Mouse (Mus musculus) skeletal muscle tissue, adult 2 months (tissue): ENCODE data around the gene Mrpl12.

Source experiments
- DNase-seq: peaks from one replicate; pipeline ENCODE4 v3.0.0-alpha.2; 2012; ENCODE audit warnings: low read depth, low spot score

Mrpl12 gene

GRCm38 (mm10) chr11:120472052-120472451 lies 12.4 kb upstream of the Mrpl12 start:
- no peak for DNase-seq

DNA sequence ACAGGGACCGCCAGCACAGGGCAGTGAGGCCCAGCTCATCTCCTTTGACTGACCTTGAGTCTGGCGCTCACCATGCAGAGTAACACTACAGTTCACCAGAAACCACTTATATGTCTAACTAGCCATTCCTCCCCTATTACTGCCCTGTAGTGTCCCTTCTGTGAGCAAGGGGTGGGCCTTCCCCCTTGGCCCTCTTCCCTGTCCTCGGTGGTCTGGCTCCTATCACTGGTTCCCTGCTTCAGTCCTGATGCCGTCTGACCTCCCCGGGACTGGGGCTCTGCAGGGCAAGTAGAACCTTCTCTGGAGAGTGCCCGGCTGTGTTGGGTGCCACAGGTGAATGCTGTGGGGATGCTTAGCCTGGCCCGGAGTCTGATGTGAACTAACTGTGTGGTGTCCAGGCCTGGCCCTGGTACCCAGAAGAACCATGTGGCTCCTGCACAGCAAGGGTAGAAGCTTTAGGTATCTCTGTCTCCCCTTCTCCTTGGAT lies 922 bp upstream of the Mrpl12 start:
- no peak for DNase-seq

GRCm38 (mm10) chr11:120485251-120485650 lies 838 bp downstream of the Mrpl12 start:
- no peak for DNase-seq

- no peak for DNase-seq
Observed at GRCm38 (mm10) chr11:120488516-120488915, 4.1 kb downstream of the Mrpl12 start.

DNA sequence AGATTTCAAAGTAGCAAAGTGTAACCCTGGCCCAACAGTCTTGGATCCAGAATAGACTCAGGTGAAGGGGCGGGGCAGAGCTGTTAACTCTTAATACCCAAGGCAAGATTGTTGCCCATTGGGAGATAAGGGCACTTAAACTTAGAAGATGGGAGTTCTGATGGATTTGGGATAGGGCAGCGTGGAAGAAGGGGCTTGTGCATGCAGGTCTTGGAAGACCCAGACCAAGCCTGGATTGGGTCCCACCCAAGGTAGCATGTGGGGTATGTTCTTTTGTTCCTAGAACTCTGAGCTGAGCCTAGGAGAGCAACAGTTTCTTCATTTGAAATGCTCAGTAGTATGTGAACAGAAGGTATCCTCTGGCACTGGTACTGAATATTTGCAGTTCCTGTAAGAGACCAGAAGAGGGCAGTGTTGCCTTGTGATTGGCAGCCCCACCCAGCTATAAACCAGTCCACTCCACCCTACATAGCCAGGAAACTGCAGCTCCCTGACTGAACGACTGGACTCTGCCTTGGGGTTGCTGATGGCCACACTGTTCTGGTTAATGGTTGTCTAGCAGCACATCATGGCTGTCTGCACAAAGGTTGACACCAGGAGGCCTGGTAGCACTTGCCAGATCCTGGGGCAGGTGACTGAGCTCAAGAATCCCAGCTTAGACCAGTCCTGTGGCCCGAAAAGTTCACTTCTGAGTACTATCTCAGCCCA lies 4.8 kb downstream of the Mrpl12 start:
- DNase-seq = peak; percentile 85

- no peak for DNase-seq
Observed at GRCm38 (mm10) chr11:120490291-120491046, 6.1 kb downstream of the Mrpl12 start.

GRCm38 (mm10) chr11:120491317-120492023 lies 7.1 kb downstream of the Mrpl12 start, which contains the start of gene Slc25a10:
Slc25a10 (plus strand) TSS chr11:120491840.
- peak; percentile 74 for DNase-seq

DNA sequence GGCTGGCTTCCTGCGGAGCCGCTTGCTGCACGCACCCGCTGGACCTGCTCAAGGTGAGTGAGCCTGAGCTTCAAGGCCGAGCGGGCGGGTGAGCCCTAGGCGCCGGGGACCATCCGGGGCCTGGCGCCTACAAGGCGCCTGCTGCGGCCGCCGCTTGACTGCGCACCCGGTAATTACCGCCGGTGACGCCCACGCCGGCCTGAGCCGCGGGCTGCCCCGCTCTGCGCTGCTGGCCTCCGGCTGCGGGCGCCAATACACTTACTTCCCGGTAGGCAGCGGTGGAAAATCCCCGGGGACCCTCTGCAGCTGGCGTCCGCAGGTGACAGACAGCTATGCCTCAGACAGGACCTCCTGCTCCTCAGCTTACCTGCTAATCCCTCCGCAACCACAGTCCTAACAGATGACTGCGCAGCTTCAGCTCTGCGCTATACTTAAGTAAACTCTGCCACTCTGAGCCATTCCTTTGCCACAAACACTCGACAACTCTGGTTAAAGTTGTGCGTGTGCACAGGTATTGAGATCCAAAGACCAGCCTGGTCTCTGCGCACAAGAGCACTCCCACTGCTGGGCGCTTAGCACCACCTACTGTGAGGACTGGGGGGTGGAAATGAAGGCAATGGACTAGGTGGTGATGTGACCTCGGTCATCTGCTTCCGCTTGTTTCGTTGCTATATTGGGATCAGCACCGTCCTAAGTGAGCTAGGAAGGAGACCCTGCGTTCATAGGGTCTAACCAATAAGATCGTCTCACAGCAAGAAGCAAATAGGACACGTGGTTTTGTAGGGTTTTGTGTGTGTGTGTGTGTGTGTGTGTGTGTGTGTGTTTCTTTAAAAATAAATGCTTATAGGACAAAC lies 7.8 kb downstream of the Mrpl12 start:
- no peak for DNase-seq

DNA sequence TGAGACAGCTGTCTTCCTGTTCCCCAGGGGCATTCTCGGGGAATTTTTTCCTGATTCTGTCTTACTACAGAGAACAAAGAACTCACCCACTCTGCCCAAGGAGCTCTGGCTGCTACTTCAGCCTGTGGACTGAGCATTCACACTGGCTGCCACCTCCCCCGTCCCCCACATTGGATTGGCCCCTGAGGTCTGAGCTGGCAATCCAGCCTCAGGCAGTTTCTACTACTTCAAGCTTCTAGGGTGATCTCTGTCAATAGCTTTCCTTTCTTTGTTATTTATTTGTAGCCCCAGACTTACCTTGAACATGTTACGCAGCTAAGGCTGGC lies 8.4 kb downstream of the Mrpl12 start:
- DNase-seq = no peak

DNA sequence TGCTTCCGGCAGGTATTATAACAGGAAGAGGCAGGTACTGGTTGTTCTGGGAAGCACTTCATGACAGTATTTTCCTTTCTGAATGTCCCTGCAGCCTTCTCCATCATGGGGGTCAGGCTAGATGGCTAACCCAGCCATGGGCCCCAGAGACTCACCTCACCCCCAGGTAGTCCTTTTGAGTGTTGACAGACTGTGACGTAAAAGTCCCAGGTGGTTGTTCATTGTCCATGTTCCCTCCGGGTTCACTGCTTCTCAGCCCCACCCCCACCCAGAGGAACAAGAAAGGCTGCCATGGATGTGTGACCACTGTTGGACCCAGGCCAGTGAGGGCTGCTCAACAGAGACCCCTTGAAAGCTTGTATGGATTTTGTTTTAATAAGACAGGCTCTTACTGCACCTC lies 8.9 kb downstream of the Mrpl12 start:
- no peak for DNase-seq

DNA sequence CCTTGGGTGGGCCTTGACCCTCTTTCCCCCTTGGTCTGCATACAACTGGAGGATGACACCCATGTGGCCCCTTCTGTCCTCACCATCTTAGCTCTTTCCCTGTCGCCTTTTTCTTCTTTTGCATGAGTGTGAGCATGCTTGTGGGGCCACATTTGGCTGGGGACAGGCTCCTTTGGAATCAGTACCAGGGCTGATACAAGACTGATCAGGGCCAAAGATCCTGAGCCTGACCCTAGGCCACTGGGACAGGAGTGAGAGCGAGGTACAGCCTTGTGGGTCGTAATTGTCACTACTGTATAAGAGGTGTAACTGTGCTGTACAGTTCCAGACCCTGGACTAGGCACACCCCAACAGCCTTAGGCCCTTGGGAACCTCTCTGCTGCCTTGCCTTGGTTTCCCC lies 9.5 kb downstream of the Mrpl12 start:
- no peak for DNase-seq

DNA sequence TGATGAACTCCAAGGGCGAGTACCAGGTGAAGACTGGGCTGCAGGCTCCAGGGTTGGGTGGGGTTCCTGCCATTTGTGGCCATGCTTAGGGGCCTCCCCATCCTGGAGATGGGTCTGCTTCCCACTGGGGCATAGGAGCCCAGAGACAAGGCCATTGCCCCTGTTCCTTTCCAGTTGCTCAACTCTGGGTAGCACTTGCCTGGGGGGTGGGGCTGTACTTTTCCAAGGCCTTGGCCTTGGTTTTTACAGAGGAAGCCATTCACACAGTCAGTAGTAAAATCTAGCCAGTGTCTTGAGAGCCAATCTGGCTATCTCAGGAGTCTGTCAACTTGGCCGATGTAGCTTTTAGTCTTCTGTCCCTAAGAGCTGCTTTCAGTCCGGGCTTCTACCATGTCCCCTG lies 13.0 kb downstream of the Mrpl12 start:
- no peak for DNase-seq

- no peak for DNase-seq
Observed at GRCm38 (mm10) chr11:120498226-120498625, 13.8 kb downstream of the Mrpl12 start.

DNA sequence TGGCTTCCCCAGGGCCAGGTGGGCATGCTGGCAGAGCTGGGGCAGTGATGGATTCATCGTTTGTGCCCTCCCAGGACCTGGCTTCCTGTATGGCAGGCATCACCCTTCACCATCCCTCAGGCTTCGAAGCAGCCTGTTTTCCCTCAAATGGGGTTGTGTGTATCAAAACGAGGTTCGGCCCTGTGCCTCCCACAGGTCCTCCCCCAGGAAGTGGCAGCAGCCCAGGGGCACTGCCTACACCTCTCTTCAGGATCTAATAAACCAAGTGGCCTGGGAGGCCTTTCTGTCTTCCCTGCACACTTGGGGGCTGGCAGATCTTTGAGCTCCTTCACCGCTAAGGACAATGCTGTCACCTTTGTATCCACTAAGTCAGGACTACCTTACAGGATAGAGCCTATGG lies 14.5 kb downstream of the Mrpl12 start:
- DNase-seq = no peak

- DNase-seq = no peak
Observed at GRCm38 (mm10) chr11:120499894-120500293, 15.5 kb downstream of the Mrpl12 start.

DNA sequence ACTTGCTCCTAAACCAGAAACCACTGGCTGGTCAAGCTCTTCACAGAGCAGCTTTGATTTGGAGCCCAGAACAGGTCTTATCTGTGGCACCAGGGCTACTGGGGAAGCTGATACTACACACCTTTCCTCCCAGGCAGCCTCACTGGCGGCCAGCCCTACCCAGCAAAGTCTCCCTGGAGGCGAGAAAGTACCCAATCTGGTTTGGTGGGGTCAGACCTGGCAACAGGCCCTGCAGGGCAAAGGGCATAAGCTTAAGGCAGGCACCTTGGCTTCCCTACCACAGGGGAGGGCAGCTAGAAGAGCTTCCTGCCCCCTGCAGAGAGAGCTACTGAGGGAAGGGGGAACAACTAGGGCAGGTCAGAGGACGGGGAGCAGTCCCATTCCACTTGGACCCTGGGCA lies 15.9 kb downstream of the Mrpl12 start:
- DNase-seq = no peak

DNA sequence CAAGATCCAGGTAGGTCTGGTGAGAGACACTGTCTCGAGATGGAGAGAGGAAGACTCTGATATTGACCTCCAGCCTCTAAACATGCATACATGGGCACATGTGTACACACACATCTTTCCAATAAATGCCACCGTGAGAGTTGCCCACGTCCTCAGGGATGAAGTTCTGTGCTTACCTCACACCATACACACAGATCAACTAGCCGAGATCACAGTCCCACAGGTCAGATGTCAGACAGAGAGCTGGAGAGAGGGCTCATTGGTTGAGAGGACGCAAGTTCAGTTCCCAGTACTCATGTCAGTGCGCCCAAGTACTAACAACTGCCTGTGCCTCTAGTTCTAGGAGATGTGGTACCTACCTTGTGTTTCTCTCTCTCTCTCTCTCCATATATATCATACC lies 16.6 kb downstream of the Mrpl12 start:
- DNase-seq = no peak

DNA sequence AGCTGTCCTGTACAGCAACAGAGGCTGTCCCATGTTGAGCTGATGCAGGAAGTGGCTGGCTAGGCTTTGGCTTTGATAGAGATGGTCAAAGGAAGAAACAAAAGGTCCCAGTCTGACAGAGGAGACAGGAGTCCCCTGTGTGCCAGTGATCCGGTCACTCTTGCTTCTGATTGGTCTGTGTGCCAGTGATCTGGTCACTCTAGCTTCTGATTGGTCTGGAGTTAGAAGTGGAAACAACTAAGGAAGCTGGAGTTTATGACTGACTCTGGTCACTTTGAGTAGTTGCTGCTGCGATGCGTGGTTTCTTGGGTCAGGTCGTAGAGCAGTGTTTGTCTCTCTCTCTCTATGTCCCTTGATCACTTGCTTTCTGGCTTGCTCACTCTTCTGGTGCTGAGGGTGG lies 17.3 kb downstream of the Mrpl12 start:
- DNase-seq = no peak

DNA sequence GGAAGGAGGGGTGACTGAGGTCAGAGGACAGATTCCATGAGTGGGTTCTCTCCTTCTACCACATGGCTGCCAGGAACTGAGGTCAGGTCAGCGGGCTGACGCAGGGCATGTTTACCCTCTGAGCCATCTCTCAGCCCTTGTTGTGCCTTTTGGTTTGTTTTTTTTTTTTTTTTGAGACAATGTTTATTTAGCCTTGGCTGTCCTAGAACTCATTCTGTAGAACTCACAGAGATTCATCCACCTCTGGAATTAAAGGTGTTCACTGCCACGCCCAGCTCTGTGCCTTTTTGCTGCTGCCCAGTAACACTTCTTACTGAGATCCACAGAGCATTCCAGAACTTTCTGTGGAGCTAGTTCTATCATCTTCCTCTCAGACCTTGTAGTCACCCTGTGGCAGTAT lies 21.2 kb downstream of the Mrpl12 start:
- DNase-seq = no peak

DNA sequence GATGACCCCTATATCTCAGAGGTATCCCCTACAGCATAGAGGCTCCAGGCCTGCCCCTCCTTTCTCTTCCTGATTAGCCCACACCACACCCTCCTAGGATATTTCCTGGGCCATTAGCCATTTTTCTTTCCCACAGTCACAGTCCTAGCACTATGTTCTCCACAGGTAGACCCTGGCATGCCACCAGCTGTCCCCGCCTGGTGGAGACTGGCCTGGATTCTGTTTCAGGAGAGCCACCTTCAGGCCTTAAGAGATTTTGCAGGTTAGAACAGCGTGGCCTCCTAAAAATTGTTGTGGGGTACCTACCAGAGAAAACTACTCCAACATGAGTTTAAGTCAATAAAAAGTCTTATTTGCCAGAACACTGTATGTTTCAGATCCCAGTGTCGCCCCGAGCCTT lies 22.5 kb downstream of the Mrpl12 start:
- no peak for DNase-seq

DNA sequence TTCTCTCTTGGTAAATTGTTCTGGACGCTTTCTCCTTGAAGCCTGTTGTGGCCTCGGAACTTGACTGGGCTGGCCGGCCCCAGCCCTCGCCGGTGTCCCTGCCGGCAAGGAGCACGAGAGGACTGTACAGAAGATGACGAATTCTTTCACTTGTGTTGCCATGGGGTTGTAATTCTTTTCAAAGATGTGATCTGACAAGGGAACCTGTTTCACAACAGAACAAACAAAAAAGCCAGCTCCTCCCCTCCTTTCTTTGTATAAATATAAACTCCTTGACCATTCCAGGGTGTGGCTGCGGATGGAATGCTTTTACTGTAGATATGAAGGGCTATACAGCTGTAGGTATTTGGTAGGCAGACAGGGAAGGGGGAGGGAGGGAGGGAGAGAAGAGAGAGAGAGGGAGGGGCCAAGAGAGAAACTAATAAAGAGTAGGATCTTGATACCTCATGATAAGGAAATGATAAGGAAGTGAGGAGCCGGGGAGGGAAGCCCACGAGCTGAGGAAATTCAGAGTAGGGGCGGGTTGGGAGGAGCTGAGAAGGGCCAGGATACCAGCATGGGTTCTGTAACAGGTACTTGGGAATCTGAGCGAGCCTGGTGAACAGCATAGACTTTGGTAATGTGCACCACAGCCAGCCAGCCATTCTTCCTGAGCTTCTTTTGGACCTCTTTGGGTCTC lies 23.3 kb downstream of the Mrpl12 start:
- DNase-seq = no peak
